Mouse (Mus musculus): ENCODE results near the gene Slc24a2.

- TF ChIP-seq FLI1 (IDR thresholded peaks at IDR 0.05; ENCODE audit: low read length) (no peak), GATA1 (IDR thresholded peaks at IDR 0.05; ENCODE audit: borderline replicate concordance, low read length) (no peak)
Observed at GRCm38 (mm10) chr4:87061696-87062095, 168.6 kb downstream of the Slc24a2 start.
